Comparison of ENCODE assay signal across 14 mouse cellular contexts in the genomic region with DNA sequence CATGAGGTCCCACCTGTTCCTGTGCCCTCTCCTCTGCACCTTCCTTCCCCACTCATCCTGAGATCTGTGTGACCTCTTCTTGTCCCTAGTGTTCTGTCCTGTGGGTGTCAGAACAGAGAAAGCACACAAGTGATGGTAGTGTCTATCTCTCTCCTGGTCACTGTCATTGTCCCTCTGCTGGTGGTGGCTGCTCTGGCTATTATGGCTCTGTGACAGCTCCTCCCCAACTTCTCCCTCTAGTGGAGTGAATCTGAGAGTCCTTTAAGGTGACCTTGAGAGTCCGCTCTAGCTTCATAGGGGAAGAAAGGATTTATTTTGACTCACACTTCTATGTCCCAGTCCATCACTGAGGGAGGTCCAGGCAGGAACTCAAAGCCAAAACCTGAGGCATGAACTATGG.
DNase-seq lines count a peak whose midpoint lies in the region; ATAC-seq and TF ChIP-seq lines count a peak whose summit lies in the region.
"Had no signal": no experiment of that assay in that cellular context is flagged by ENCODE, and none has a peak within 500 bp of the region (broad histone marks: within the 10 kb centered on the region; RNA-seq: fewer than 3 reads in every experiment).

No protein-coding gene starts in this region.

- no peaks in the 10 kb centered on the region for H3K79me2 ChIP-seq in CH12.LX (replicated peaks; ENCODE audit: control insufficient read depth, extremely low read depth, insufficient read depth, poor library complexity, severe bottlenecking)

- no peaks in the 10 kb centered on the region for H3K27me3 ChIP-seq in CH12.LX (replicated peaks)
- H3K27me3 ChIP-seq: hindbrain, embryonic 15.5 days had no signal

- TF ChIP-seq POLR2A in CH12.LX (IDR thresholded peaks at IDR 0.05; ENCODE audit: low read depth, low read length), result no peak
- TF ChIP-seq POLR2A in embryonic fibroblast, embryonic 13.5 days (IDR thresholded peaks at IDR 0.05; ENCODE audit: low read depth, low read length), result no peak

- no peak for DNase-seq in gastrocnemius, adult 2 months
- no peak for DNase-seq in gastrocnemius, postnatal 14 days
- DNase-seq in left cerebral cortex, adult 2 months (ENCODE audit: extremely low spot score in 1 of 2, low spot score in 2 of 2), result no peak
- DNase-seq in left cerebral cortex, postnatal 10 days (ENCODE audit: extremely low spot score in 1 of 2, low spot score in 2 of 2), result no peak
- DNase-seq in CH12.LX (ENCODE audit: extremely low read depth), result no peak
- no peak for DNase-seq in yolk sac, embryonic 10.5 days (ENCODE audit: low spot score)
- DNase-seq: adrenal gland, postnatal 10 days; right cerebral cortex, adult 18-20 months had no signal

- peak; percentile 5; the same call in 1 of the 2 replicates for TF ChIP-seq CTCF in gastrocnemius, adult 2 months (IDR thresholded peaks at IDR 0.05)
- TF ChIP-seq CTCF in left cerebral cortex, adult 2 months (IDR thresholded peaks at IDR 0.05), result no peak; the same call in 1 of the 2 replicates
- peak in 1 of 2 experiments; percentile 57; a peak in 2 of 4 replicates for TF ChIP-seq CTCF in CH12.LX (conservative IDR thresholded peaks at IDR 0.05 in 1 of 2, IDR thresholded peaks at IDR 0.05 in 1 of 2; ENCODE audit: low read depth in 2 of 2, low read length in 2 of 2)
- TF ChIP-seq CTCF in embryonic fibroblast, embryonic 13.5 days (IDR thresholded peaks at IDR 0.05; ENCODE audit: borderline replicate concordance, insufficient read depth, low read length), result no peak

- H3K4me2 ChIP-seq in CH12.LX (ENCODE audit: insufficient read depth, low read depth, poor library complexity, severe bottlenecking), result no peak overlapping the region
- H3K4me2 ChIP-seq: heart, embryonic 11.5 days; hindbrain, embryonic 15.5 days had no signal

- H3K36me3 ChIP-seq in CH12.LX (replicated peaks in 1 of 2; ENCODE audit: control insufficient read depth in 1 of 2, insufficient read depth in 1 of 2, low read length in 1 of 2), result no peaks in the 10 kb centered on the region
- H3K36me3 ChIP-seq: hindbrain, embryonic 15.5 days had no signal

- ATAC-seq in megakaryocyte progenitor cell, adult 5-6 weeks (replicated peaks; ENCODE audit: poor library complexity), result no peak

- H3K4me3 ChIP-seq in gastrocnemius, adult 2 months, result no peak overlapping the region
- H3K4me3 ChIP-seq in left cerebral cortex, adult 2 months, result no peak overlapping the region
- no peak overlapping the region for H3K4me3 ChIP-seq in CH12.LX (replicated peaks in 1 of 3; ENCODE audit: low read depth in 2 of 3, low read length in 2 of 3, poor library complexity in 1 of 3)
- H3K4me3 ChIP-seq in embryonic fibroblast, embryonic 13.5 days (ENCODE audit: insufficient read depth, low read length), result no peak overlapping the region
- H3K4me3 ChIP-seq: erythroblast, embryonic 14.5 days; hindbrain, embryonic 15.5 days had no signal

- H3K4me1 ChIP-seq in CH12.LX (ENCODE audit: control insufficient read depth in 1 of 2, insufficient read depth in 2 of 2), result peaks cover 2 to 4% of the 10 kb centered on the region in 2 experiments
- peaks cover 5% of the 10 kb centered on the region; the same call in 1 of the 2 replicates for H3K4me1 ChIP-seq in embryonic fibroblast, embryonic 13.5 days (ENCODE audit: control insufficient read depth, insufficient read depth, low read length)

- dilution Hi-C loops in CH12.LX (cut with MboI; ENCODE audit: extremely low pct_ligation_motif_present, extremely low pct_unique_long_range_greater_than_20kb, low sequenced_read_pairs), result no loop called here

- intact Hi-C loops in gastrocnemius, adult 2 months (cut with DNase I), result no loop called here
- intact Hi-C loops in gastrocnemius, postnatal 14 days (cut with DNase I; ENCODE audit: low total_unique reads), result no loop called here
- intact Hi-C loops in left cerebral cortex, adult 2 months (cut with DNase I), result loop anchor here (5.0 kb wide), 1 partner anchor 68 kb away; no protein-coding TSS in a partner anchor
- intact Hi-C loops in left cerebral cortex, postnatal 10 days (cut with DNase I), result no loop called here

- in situ Hi-C loops in CH12.LX (cut with MboI; ENCODE audit: low pct_ligation_motif_present, low pct_unique_long_range_greater_than_20kb, low sequenced_read_pairs), result no loop called here

- no peak for TF ChIP-seq EP300 in CH12.LX (IDR thresholded peaks at IDR 0.05; ENCODE audit: low read length)

- no peak overlapping the region for H3K9ac ChIP-seq in CH12.LX (ENCODE audit: insufficient read depth, low read depth)
- H3K9ac ChIP-seq: hindbrain, embryonic 15.5 days had no signal

- no peak overlapping the region for H3K27ac ChIP-seq in gastrocnemius, adult 2 months
- H3K27ac ChIP-seq in left cerebral cortex, adult 2 months, result peak overlapping the region; percentile 33
- H3K27ac ChIP-seq in CH12.LX (ENCODE audit: insufficient read depth, low read depth), result no peak overlapping the region
- peak overlapping the region; percentile 59 for H3K27ac ChIP-seq in embryonic fibroblast, embryonic 13.5 days (ENCODE audit: insufficient read depth, low read length)
- H3K27ac ChIP-seq: hindbrain, embryonic 15.5 days; macrophage had no signal

- no peak; the same call in none of the 2 replicates for TF ChIP-seq RAD21 in CH12.LX (IDR thresholded peaks at IDR 0.05; ENCODE audit: low read depth, low read length)

- H3K9me3 ChIP-seq in CH12.LX (replicated peaks; ENCODE audit: low read length), result no peaks in the 10 kb centered on the region
- H3K9me3 ChIP-seq: hindbrain, embryonic 15.5 days had no signal

TF ChIP-seq in CH12.LX, 34 proteins besides CTCF, POLR2A, EP300 and RAD21:
- TF ChIP-seq SMC3 (IDR thresholded peaks at IDR 0.05; ENCODE audit: low read depth, low read length) (peak; percentile 38), USF1 (IDR thresholded peaks at IDR 0.05; ENCODE audit: low read depth, low read length) (no peak)

Comparison
In these comparisons a context has a peak if more than half of its experiments do, and no peak if none do; other contexts are left out.
1. H3K27ac ChIP-seq: peak in left cerebral cortex, adult 2 months (single experiment) and embryonic fibroblast, embryonic 13.5 days (single experiment); none in gastrocnemius, adult 2 months (single experiment) and CH12.LX (single experiment).